Mouse (Mus musculus) liver, embryonic 14.5 days (tissue): Measurements from ENCODE around the gene Kcnq1. TPM values are rescaled to one million over a fixed set of nuclear protein-coding genes. Genes with fewer than 3 reads are reported as not detected.

Experiments used
- ATAC-seq: fragments of 200-750 bp; cut with Nextera tagmentation; 2 replicates; pipeline ENCODE4 v1.8.0; 2017; ENCODE audit warnings: moderate number of reproducible peaks, mild to moderate bottlenecking, moderate library complexity; ENCODE audit not compliant: insufficient read depth
- DNase-seq, 3 experiments: peaks; one replicate each; pipeline ENCODE4 v3.0.0-alpha.2; 2012 to 2013; ENCODE audit warnings: low read depth in 3 of 3, low spot score in 3 of 3
- H3K27ac ChIP-seq: fragments of 300-500 bp; sonication (generic); 2 replicates; pipeline ENCODE4 v1.5.1; 2014; ENCODE audit warnings: moderate library complexity, mild to moderate bottlenecking, control low read depth, inconsistent platforms
- H3K27me3 ChIP-seq: fragments of 300-500 bp; sonication (generic); 2 replicates; pipeline ENCODE4 v1.6.1; 2014; ENCODE audit warnings: mild to moderate bottlenecking, low read length, moderate library complexity; ENCODE audit not compliant: control insufficient read depth, insufficient read depth
- H3K36me3 ChIP-seq: fragments of 300-500 bp; sonication (generic); replicated peaks from 2 replicates; pipeline ENCODE4 v1.6.1; 2014; ENCODE audit warnings: low read depth; ENCODE audit not compliant: control insufficient read depth, insufficient read depth
- H3K4me1 ChIP-seq, 2 experiments: fragments of 200-500 bp in 1 of 2; fragments of 300-500 bp in 1 of 2; sonication (generic) in 1 of 2; replicated peaks; 2 replicates each; pipeline ENCODE4 v1.6.1; 2012 to 2014; ENCODE audit warnings: antibody characterized with exemption in 1 of 2, inconsistent platforms in 1 of 2, low read length in 1 of 2; ENCODE audit not compliant: control insufficient read depth in 2 of 2, insufficient read depth in 2 of 2
- H3K4me2 ChIP-seq: fragments of 300-500 bp; sonication (generic); 2 replicates; pipeline ENCODE4 v1.6.1; 2014; ENCODE audit warnings: low read depth, mild to moderate bottlenecking, control low read depth, moderate library complexity
- H3K4me3 ChIP-seq, 2 experiments: fragments of 200-500 bp in 1 of 2; fragments of 300-500 bp in 1 of 2; sonication (generic) in 1 of 2; 2 replicates each; pipeline ENCODE4 v1.5.1; 2012 to 2014; ENCODE audit warnings: low read depth in 2 of 2, low read length in 2 of 2, mild to moderate bottlenecking in 2 of 2, control low read depth in 1 of 2, inconsistent platforms in 1 of 2, moderate library complexity in 1 of 2; ENCODE audit not compliant: insufficient read depth in 1 of 2
- H3K9ac ChIP-seq: fragments of 300-500 bp; sonication (generic); replicated peaks from 2 replicates; pipeline ENCODE4 v1.6.1; 2014; ENCODE audit warnings: mild to moderate bottlenecking, control low read depth, moderate library complexity
- H3K9me3 ChIP-seq: fragments of 300-500 bp; sonication (generic); 2 replicates; pipeline ENCODE4 v1.6.1; 2016; ENCODE audit warnings: low read length, mixed read lengths; ENCODE audit not compliant: control insufficient read depth
- CTCF ChIP-seq: IDR thresholded peaks from 2 replicates; pipeline ENCODE4 v1.5.1; 2016; ENCODE audit warnings: antibody characterized with exemption, low read depth, control low read depth
- EP300 ChIP-seq: IDR thresholded peaks from 2 replicates; pipeline ENCODE4 v1.6.1; 2016; ENCODE audit warnings: antibody characterized with exemption, low read depth
- WGBS: fragments of 180-500 bp; shearing (Covaris S2); extraction: QIAGEN DNeasy Blood & Tissue Kit; methylation state at CpG from one replicate; pipeline ENCODE4 v1.1.7; 2014; ENCODE audit not compliant: insufficient replicate concordance; 5-methylcytosine and 5-hydroxymethylcytosine counted together
- polyA plus RNA-seq, 2 experiments: library from polyadenylated mRNA; depleted of rRNA in 1 of 2; stranded (reverse) in 1 of 2; unstranded in 1 of 2; fragments of >200 nt; fragmentation: Nextera tagmentation in 1 of 2; extraction: Ambion mirVana in 1 of 2; gene quantifications; 2 replicates each; pipeline versions ENCODE4 v1.2.1 to v1.2.3; 2012 to 2014

Kcnq1 gene
- polyA plus RNA-seq (2012; rRNA removed): 0.12 and 0.21 TPM in 2 replicates
- 0.27 and 0.41 TPM in 2 replicates for polyA plus RNA-seq (2014; fragmentation: Nextera tagmentation; extraction: Ambion mirVana)

- DNase-seq (no peak), ATAC-seq (no peak)
- H3K4me3 ChIP-seq: peak within 1 kb of the TSS in 1 of 2 experiments; percentile 27; a peak in 2 of 4 replicates
- no peaks in the 10 kb centered on the region for H3K36me3 ChIP-seq
- WGBS: 40% methylated on average over 4 of the region's 4 CpGs
- H3K4me1 ChIP-seq: no peaks in the 10 kb centered on the region
- TF ChIP-seq EP300 (no peak), CTCF (no peak)
- no peak within 1 kb of the TSS for H3K27ac ChIP-seq
- no peaks in the 10 kb centered on the region for H3K9me3 ChIP-seq
- H3K9ac ChIP-seq: no peak within 1 kb of the TSS
- peak within 1 kb of the TSS; percentile 44 for H3K4me2 ChIP-seq
- peaks cover 27% of the 10 kb centered on the region for H3K27me3 ChIP-seq
Measured at GRCm38 (mm10) chr7:143106062-143106461, at the start of gene Kcnq1. TSS of gene Kcnq1 (plus strand) at chr7:143106362.

DNA sequence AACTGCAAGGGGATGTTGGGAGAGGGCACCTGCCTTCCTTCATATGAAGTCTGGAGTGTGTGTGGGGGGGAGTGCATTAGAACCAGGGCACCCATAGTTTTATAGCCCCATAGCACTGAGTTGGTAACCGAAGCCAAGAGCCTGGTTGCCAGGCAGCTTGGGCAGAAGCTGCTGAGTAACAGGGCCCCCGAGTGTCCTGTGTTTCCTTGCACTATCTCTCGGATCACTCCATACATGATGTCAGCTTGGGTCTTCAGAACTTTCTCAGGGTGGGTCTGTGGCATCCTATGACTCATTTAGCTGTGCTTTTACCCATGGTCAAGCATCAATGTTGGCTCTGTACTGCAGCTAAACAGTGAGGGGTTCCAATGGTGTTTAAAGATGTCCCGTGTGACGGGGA lies 49.1 kb upstream of the Kcnq1 start:
- Histone ChIP-seq H3K36me3 (0 out of 2 replicates have a peak, but pooled peaks cover 3% of the 10 kb centered on the region), H3K9me3 (no peaks in the 10 kb centered on the region), H3K9ac (no peak overlapping the region), H3K4me1 (peaks cover 43 to 67% of the 10 kb centered on the region in 2 experiments), H3K27me3 (no peaks in the 10 kb centered on the region), H3K27ac (peak overlapping the region; percentile 53; the same call in 1 of the 2 replicates), H3K4me2 (peak overlapping the region; percentile 60), H3K4me3 (no peak overlapping the region)
- TF ChIP-seq EP300: no peak
- no peak for TF ChIP-seq CTCF
- no peak for ATAC-seq
- 34% methylated on average over 5 of the region's 5 CpGs for WGBS
- DNase-seq: no peak

GRCm38 (mm10) chr7:143057667-143058220 lies 48.4 kb upstream of the Kcnq1 start:
- H3K9ac ChIP-seq: no peak overlapping the region; the same call in 1 of the 2 replicates
- peak; percentile 51 to 64 (median 54) for DNase-seq
- WGBS: 6% methylated on average over 9 of the region's 9 CpGs

DNA sequence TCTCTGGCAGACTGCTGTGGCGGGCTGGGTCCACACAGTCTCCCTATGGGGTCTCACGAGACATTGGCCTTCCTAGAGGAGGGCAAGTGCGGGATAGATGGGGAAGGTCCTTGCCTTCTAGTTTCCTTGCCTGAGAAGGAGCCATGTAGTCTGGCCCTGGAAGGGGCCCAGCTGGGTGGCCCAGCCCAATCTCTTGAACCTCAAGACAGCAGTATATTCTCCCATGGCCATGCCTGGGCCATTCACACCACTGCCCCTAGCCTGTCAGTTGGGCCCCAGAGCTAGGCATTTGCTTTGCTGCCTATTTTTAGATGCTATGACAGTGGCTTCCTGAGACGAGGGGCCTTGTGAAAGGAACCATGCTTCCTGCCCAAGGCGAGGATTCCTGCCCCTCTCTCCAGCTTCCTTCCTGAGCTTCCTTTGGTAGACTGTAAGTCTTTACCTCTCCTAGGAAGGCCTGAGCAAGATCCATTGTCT lies 47.9 kb upstream of the Kcnq1 start:
- no peak for TF ChIP-seq EP300
- no peak for TF ChIP-seq CTCF
- no peak overlapping the region for H3K9ac ChIP-seq
- H3K36me3 ChIP-seq: peaks cover 4% of the 10 kb centered on the region; the same call in 1 of the 2 replicates
- H3K4me3 ChIP-seq: no peak overlapping the region
- ATAC-seq (peak; percentile 26), DNase-seq (no peak)
- peak overlapping the region; percentile 60 for H3K4me2 ChIP-seq
- H3K27ac ChIP-seq: peak overlapping the region; percentile 8
- 19% methylated on average over 5 of the region's 5 CpGs for WGBS
- no peaks in the 10 kb centered on the region for H3K27me3 ChIP-seq
- peaks cover 43 to 64% of the 10 kb centered on the region in 2 experiments for H3K4me1 ChIP-seq
- H3K9me3 ChIP-seq: no peaks in the 10 kb centered on the region

More at GRCm38 (mm10) chr7:143057667-143058220, 48.4 kb upstream of the Kcnq1 start:
- H3K27ac ChIP-seq: peak overlapping the region; percentile 53
- peaks cover 3% of the 10 kb centered on the region; the same call in 1 of the 2 replicates for H3K36me3 ChIP-seq
- H3K4me3 ChIP-seq: no peak overlapping the region
- H3K4me1 ChIP-seq: peaks cover 43 to 64% of the 10 kb centered on the region in 2 experiments
- ATAC-seq: peak; percentile 64
- TF ChIP-seq CTCF (no peak), EP300 (peak; percentile 75)
- H3K9me3 ChIP-seq: no peaks in the 10 kb centered on the region
- H3K27me3 ChIP-seq: no peaks in the 10 kb centered on the region
- peak overlapping the region; percentile 60 for H3K4me2 ChIP-seq

GRCm38 (mm10) chr7:143059202-143059870 lies 46.8 kb upstream of the Kcnq1 start:
- no peak overlapping the region for H3K4me3 ChIP-seq
- H3K36me3 ChIP-seq: peaks cover 12% of the 10 kb centered on the region; the same call in 1 of the 2 replicates
- whole genome bisulfite sequencing: 33% methylated on average over 5 of the region's 5 CpGs
- TF ChIP-seq CTCF (no peak), EP300 (no peak)
- H3K27me3 ChIP-seq: no peaks in the 10 kb centered on the region
- H3K9ac ChIP-seq: no peak overlapping the region
- no peak overlapping the region for H3K27ac ChIP-seq
- no peak for ATAC-seq
- peaks cover 43 to 56% of the 10 kb centered on the region in 2 experiments for H3K4me1 ChIP-seq
- no peak for DNase-seq
- H3K9me3 ChIP-seq: no peaks in the 10 kb centered on the region
- no peak overlapping the region for H3K4me2 ChIP-seq
